Mouse (Mus musculus) left cerebral cortex, postnatal 10 days (tissue): Measurements from ENCODE around the gene Gpx3. TPM values are rescaled to one million over a fixed set of nuclear protein-coding genes. Genes with fewer than 3 reads are reported as not detected.
"Not testable (repeated sequence)": the region's sequence is repeated elsewhere in the genome, so short reads cannot be mapped to it uniquely, and the experiment has no call there.

Experiments used
- DNase-seq, 2 experiments: peaks; one replicate each; pipeline ENCODE4 v3.0.0; 2021 to 2022; ENCODE audit warnings: low spot score in 2 of 2, mixed read lengths in 1 of 2; ENCODE audit errors: extremely low spot score in 1 of 2
- intact Hi-C: fragments of 180-260 bp; cut with DNase I; formaldehyde crosslinking; loops from one replicate; pipeline ENCODE4 v1.15.1; 2025
- total RNA-seq, 2 experiments: library from RNA; stranded (reverse); gene quantifications; 2 replicates each; pipeline ENCODE4 v1.2.3; 2021

Gene Gpx3
- total RNA-seq, 2 experiments from 2014 or later, result 9.7 to 10.2 TPM

- no peak for DNase-seq
- intact Hi-C loops, result no loop called here
These were observed 54.7 kb downstream of the Gpx3 start for GRCm38 (mm10) chr11:54956912-54957311.

- DNase-seq, intact Hi-C loops: not testable (repeated sequence)
These were observed 55.5 kb downstream of the Gpx3 start for GRCm38 (mm10) chr11:54957708-54958107.

- intact Hi-C loops, result no loop called here
- DNase-seq, result no peak
These were observed 56.4 kb downstream of the Gpx3 start for GRCm38 (mm10) chr11:54958571-54959073.

Other genes starting within 250 kb of the Gpx3 start
- 100 to 1,000 TPM; 180 to 182 TPM for gene Cdc42se2, start 114.8 kb upstream of the Gpx3 start, total RNA-seq
- 10 to 100 TPM; 22.1 to 25.0 TPM for gene Lyrm7, start 41.5 kb upstream of the Gpx3 start, total RNA-seq
- 100 to 1,000 TPM; 326 to 345 TPM for gene Hint1, start 36.1 kb upstream of the Gpx3 start, total RNA-seq
- gene Tnip1, start 60.5 kb downstream of the Gpx3 start, total RNA-seq, result 10 to 100 TPM; 28.2 to 31.0 TPM
- gene Anxa6, start 131.0 kb downstream of the Gpx3 start, total RNA-seq, result 10 to 100 TPM; 82.6 to 85.7 TPM
- gene Ccdc69, start 175.7 kb downstream of the Gpx3 start, total RNA-seq, result under 1 TPM; 0.36 to 0.56 TPM
- 10 to 100 TPM; 43.8 to 45.2 TPM for gene Gm2a, start 195.7 kb downstream of the Gpx3 start, total RNA-seq
- not detected for gene Slc36a3, start 249.3 kb downstream of the Gpx3 start, total RNA-seq